Mouse (Mus musculus): Measurements from ENCODE around the gene Cyfip2.
A peak's percentile ranks its signal among the peaks of the same experiment; 100 is the strongest.

GRCm38 (mm10) chr11:46258207-46258606 is 54.5 kb downstream of the Cyfip2 start:
- TF ChIP-seq CTCF (IDR thresholded peaks at IDR 0.05) (peak; percentile 50), POLR2A (IDR thresholded peaks at IDR 0.05; ENCODE audit: insufficient read depth, low read depth, low read length) (no peak), EP300 (IDR thresholded peaks at IDR 0.05; ENCODE audit: insufficient read depth, low read depth, low read length) (no peak)

Measured in heart, adult 2 months (tissue).